Mouse (Mus musculus) kidney, adult 11 months (tissue): ENCODE measurements around the gene Nrros.
"Not testable (repeated sequence)": the region's sequence is repeated elsewhere in the genome, so short reads cannot be mapped to it uniquely, and the experiment has no call there.

ENCODE experiments used
- DNase-seq: peaks from one replicate; pipeline ENCODE4 v3.0.0; 2022

Gene Nrros

DNA sequence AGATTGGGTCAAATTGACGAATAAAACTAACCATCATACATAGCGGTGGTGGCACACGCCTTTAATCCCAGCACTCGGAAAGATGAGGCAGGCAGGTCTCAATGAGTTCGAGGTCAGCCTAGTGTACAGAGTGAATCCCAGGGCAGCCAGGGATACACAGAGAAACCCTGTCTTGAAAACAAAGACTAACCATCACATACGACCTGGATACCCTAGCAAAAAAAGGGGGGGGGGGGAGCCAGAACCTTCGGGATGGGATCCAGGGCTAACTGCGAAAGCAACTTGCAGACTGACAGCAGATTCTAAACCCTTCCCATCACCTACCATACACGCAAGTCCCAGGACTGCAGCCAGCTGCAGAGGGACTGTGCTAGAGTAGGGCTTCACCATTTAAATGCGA is 51.0 kb downstream of the Nrros start:
- no peak for DNase-seq

- DNase-seq = peak; percentile 35
Measured at GRCm38 (mm10) chr16:32113541-32114218, 51.7 kb downstream of the Nrros start.

DNA sequence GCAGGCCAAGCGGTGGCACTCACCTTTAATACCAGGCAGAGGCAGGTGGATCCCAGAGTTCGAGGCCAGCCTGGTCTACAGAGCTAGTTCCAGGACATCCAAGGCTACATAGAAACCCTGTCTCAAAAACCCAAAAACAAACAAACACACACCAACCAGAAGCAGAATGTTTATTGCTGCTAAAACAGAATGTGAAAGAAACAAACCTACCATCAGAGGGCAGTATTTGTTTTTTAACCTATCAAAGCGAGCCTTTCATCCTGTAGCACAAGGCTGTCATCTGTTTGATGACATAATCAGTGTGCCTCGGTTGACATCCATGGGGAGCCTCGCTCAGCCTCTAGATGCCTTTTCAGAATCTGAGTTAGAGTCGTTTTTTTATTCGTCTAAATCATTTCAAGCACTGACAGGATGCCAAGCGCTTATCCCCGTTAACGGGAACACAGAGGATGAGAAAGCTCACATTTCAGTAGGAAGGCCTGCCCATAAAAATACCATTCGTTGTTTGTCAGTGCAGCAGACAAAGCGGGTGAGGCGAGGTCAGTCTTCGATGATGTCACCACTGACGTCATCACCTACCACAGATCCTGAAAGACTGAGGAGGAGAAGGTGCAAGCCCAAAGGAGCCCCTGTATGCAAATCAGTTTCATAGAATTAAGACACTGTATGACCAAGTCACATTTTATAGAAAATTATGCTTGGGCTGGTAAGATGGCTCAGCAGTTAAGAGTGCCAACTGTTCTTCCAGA is 54.3 kb downstream of the Nrros start:
- DNase-seq = no peak

- DNase-seq = no peak
Measured at GRCm38 (mm10) chr16:32108578-32108977, 56.8 kb downstream of the Nrros start.

DNA sequence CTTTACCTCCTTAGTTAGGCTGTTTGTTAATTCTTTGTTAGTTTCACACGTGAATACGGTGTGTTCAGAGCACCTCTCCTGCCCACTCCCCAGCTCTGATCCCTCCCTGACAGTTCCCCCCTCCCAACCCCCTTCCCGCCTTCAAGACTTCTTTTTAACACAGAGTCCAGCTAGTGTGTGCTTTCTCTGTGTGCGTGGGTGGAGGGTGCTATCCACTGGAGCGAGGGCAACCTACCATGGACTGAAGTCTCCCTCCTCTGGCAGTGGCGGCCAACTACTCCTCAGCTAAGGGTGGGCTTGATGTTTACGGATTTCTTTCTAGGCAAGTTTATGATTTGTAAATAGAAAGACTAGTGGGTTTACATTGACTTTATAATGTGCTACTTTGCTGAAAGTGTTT is 57.2 kb downstream of the Nrros start:
- no peak for DNase-seq

GRCm38 (mm10) chr16:32107342-32108045 is 57.9 kb downstream of the Nrros start:
- DNase-seq = no peak

GRCm38 (mm10) chr16:32105698-32106097 is 59.7 kb downstream of the Nrros start:
- DNase-seq = no peak

DNA sequence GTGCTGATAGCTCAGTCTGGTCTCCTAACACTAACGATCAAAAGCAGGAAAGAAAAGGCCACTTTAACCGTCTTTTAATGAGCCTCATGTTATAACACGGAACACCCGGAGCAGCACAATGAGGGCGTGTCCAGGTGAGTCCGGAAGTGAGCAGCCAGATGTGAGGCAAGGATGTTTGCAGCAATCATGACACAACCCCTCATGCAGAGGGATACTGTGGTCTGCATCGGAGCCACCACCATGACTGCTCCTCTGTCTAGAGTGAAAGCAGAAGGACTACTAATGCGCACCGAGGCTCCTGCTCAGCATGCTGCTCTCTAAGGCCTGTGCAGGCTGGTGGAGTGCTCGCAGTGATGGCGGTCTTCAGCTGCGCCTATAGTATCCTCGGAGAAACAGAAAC is 63.1 kb downstream of the Nrros start:
- no peak for DNase-seq

DNA sequence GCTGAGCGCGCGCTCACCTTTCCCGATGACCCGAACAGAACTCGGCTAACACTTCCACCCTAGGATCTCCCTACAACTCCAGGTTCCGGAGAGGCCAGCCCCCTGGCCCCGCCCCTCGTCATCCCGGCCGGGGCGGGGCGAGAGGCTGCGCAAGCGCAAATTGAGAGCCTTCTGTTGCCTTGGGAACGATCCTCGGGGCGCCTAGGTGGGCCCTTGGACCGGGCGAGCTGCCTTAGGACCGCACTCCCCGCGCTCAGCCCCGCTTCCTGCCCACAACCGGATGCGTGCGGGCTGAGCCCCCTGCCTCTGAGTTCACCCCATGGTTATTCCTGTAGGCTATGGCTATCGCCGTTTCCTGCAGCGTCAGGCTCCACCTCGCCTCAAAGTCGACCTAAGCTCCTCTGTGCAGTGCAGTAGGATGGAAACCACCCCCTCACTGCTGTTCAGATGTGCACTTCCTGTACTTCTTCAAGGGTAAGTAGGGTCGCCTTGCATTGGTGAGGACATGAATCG is 65.7 kb downstream of the Nrros start, which contains the start of the genes Pigx and Cep19:
TSS of gene Pigx (minus strand) at position 103 of the 513 bp plus-strand sequence.
TSS of gene Cep19 (plus strand) at position 163 of the 513 bp plus-strand sequence.
- DNase-seq = peak; percentile 95

DNA sequence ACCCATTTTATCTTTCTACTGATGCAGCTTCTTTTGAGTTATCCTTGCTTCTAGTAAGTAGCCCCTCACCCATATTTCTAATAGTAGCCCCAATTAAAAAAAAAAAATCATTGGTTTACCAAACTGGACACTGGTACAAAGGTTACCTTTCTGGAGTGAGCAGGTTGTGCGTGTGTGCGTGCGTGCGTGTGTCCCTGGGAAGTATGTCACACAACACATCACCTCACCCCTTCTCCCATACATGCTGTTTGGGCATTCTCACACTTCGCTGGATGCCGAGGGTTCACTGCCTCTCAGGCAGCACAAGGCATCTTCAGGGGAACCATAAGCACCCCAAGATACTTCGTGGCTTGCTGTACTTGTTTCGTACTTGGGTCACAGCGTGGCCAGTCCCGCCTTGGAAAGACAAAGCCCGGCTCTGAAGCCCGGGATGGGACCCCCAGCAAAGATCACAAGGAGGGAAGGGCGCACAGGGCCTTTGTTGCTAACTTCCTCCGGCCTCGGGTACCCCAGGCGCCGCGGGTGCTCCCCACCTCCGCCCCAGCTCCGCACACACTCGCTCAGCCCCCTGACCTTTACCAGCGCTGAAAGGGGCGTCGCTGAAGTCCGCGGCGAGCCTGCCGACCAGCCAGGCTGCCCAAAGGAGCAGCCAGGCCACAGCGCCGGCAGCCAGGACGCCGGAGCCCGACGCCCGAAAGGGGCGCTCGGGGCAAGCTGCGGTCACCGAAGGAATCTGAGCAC is 66.3 kb downstream of the Nrros start:
- no peak for DNase-seq

GRCm38 (mm10) chr16:32097757-32098156 is 67.6 kb downstream of the Nrros start:
- not testable (repeated sequence) for DNase-seq
